Mouse (Mus musculus): ENCODE measurements around the gene Spout1. TPM values are rescaled to one million over a fixed set of nuclear protein-coding genes. Genes with fewer than 3 reads are reported as not detected.

The Spout1 gene
- 34.8 and 35.5 TPM in 2 replicates for polyA plus RNA-seq (2016; fragmentation: Nextera tagmentation; extraction: Ambion mirVana)

- peak within 1 kb of the TSS; percentile 77 for H3K4me3 ChIP-seq
- H3K27me3 ChIP-seq (replicated peaks) = no peaks in the 10 kb centered on the region
- no peak within 1 kb of the TSS for H3K27ac ChIP-seq (ENCODE audit: poor library complexity, severe bottlenecking)
- peak within 1 kb of the TSS; percentile 81 for H3K9ac ChIP-seq
- peaks cover 10% of the 10 kb centered on the region for H3K4me1 ChIP-seq (replicated peaks)
- peak; percentile 96 for ATAC-seq (ENCODE audit: insufficient number of reproducible peaks, low FRiP score)
- H3K9me3 ChIP-seq (replicated peaks) = peaks cover 5% of the 10 kb centered on the region; the same call in 1 of the 2 replicates
- H3K36me3 ChIP-seq = peaks cover 43% of the 10 kb centered on the region
- peak within 1 kb of the TSS; percentile 83 for H3K4me2 ChIP-seq
- 3% methylated on average over 54 of the region's 54 CpGs for WGBS
Measured at GRCm38 (mm10) chr2:30177700-30178675, at the start of gene Spout1. TSS of gene Spout1 (minus strand) at chr2:30178459.

GRCm38 (mm10) chr2:30216293-30216692 lies 38.0 kb upstream of the Spout1 start:
- Histone ChIP-seq H3K27me3 (replicated peaks) (no peaks in the 10 kb centered on the region), H3K36me3 (no peaks in the 10 kb centered on the region), H3K27ac (ENCODE audit: poor library complexity, severe bottlenecking) (no peak overlapping the region), H3K4me2 (no peak overlapping the region), H3K4me3 (no peak overlapping the region), H3K9ac (no peak overlapping the region), H3K9me3 (replicated peaks) (peaks cover 6% of the 10 kb centered on the region; the same call in 1 of the 2 replicates), H3K4me1 (replicated peaks) (no peaks in the 10 kb centered on the region)
- WGBS = 89% methylated on average over 5 of the region's 5 CpGs
- no peak for ATAC-seq (ENCODE audit: insufficient number of reproducible peaks, low FRiP score)

GRCm38 (mm10) chr2:30215493-30215892 lies 37.2 kb upstream of the Spout1 start:
- Histone ChIP-seq H3K9me3 (replicated peaks) (peaks cover 6% of the 10 kb centered on the region; the same call in 1 of the 2 replicates), H3K27ac (ENCODE audit: poor library complexity, severe bottlenecking) (no peak overlapping the region), H3K9ac (no peak overlapping the region), H3K4me3 (no peak overlapping the region), H3K4me1 (replicated peaks) (no peaks in the 10 kb centered on the region), H3K27me3 (replicated peaks) (no peaks in the 10 kb centered on the region), H3K4me2 (no peak overlapping the region), H3K36me3 (no peaks in the 10 kb centered on the region)
- no peak for ATAC-seq (ENCODE audit: insufficient number of reproducible peaks, low FRiP score)
- WGBS = 73% methylated on average over 6 of the region's 6 CpGs

- Histone ChIP-seq H3K27me3 (replicated peaks) (no peaks in the 10 kb centered on the region), H3K36me3 (no peaks in the 10 kb centered on the region), H3K4me2 (no peak overlapping the region), H3K9ac (no peak overlapping the region), H3K9me3 (replicated peaks) (peaks cover 6% of the 10 kb centered on the region; the same call in 1 of the 2 replicates), H3K4me3 (no peak overlapping the region), H3K4me1 (replicated peaks) (no peaks in the 10 kb centered on the region), H3K27ac (ENCODE audit: poor library complexity, severe bottlenecking) (peak overlapping the region; percentile 8; the same call in 1 of the 2 replicates)
- WGBS = 68% methylated on average over 3 of the region's 3 CpGs
- no peak for ATAC-seq (ENCODE audit: insufficient number of reproducible peaks, low FRiP score)
Measured at GRCm38 (mm10) chr2:30214745-30215144, 36.5 kb upstream of the Spout1 start.

- Histone ChIP-seq H3K27me3 (replicated peaks) (no peaks in the 10 kb centered on the region), H3K4me3 (no peak overlapping the region), H3K4me2 (no peak overlapping the region), H3K9me3 (replicated peaks) (peaks cover 2% of the 10 kb centered on the region; the same call in 1 of the 2 replicates), H3K27ac (ENCODE audit: poor library complexity, severe bottlenecking) (no peak overlapping the region), H3K36me3 (no peaks in the 10 kb centered on the region), H3K9ac (no peak overlapping the region), H3K4me1 (replicated peaks) (no peaks in the 10 kb centered on the region)
- ATAC-seq (ENCODE audit: insufficient number of reproducible peaks, low FRiP score) = no peak
- 75% methylated on average over 1 of the region's 1 CpGs for WGBS
Measured at GRCm38 (mm10) chr2:30212951-30213350, 34.7 kb upstream of the Spout1 start.

GRCm38 (mm10) chr2:30212169-30212545 lies 33.9 kb upstream of the Spout1 start:
- H3K4me3 ChIP-seq = no peak overlapping the region
- no peak for ATAC-seq (ENCODE audit: insufficient number of reproducible peaks, low FRiP score)
- H3K9me3 ChIP-seq (replicated peaks) = no peaks in the 10 kb centered on the region
- 65% methylated on average over 4 of the region's 4 CpGs for WGBS
- H3K27ac ChIP-seq (ENCODE audit: poor library complexity, severe bottlenecking) = no peak overlapping the region
- H3K9ac ChIP-seq = no peak overlapping the region
- H3K4me2 ChIP-seq = no peak overlapping the region
- H3K36me3 ChIP-seq = no peaks in the 10 kb centered on the region
- H3K4me1 ChIP-seq (replicated peaks) = no peaks in the 10 kb centered on the region
- no peaks in the 10 kb centered on the region for H3K27me3 ChIP-seq (replicated peaks)

GRCm38 (mm10) chr2:30211408-30212168 lies 33.3 kb upstream of the Spout1 start:
- no peaks in the 10 kb centered on the region for H3K9me3 ChIP-seq (replicated peaks)
- no peak for ATAC-seq (ENCODE audit: insufficient number of reproducible peaks, low FRiP score)
- WGBS = 70% methylated on average over 6 of the region's 6 CpGs

GRCm38 (mm10) chr2:30207886-30208285 lies 29.6 kb upstream of the Spout1 start:
- Histone ChIP-seq H3K27ac (ENCODE audit: poor library complexity, severe bottlenecking) (no peak overlapping the region), H3K27me3 (replicated peaks) (no peaks in the 10 kb centered on the region), H3K4me3 (no peak overlapping the region), H3K4me2 (no peak overlapping the region), H3K9ac (no peak overlapping the region), H3K4me1 (replicated peaks) (peaks cover 13% of the 10 kb centered on the region), H3K36me3 (no peaks in the 10 kb centered on the region), H3K9me3 (replicated peaks) (no peaks in the 10 kb centered on the region)
- no peak for ATAC-seq (ENCODE audit: insufficient number of reproducible peaks, low FRiP score)
- 54% methylated on average over 5 of the region's 5 CpGs for WGBS

More at GRCm38 (mm10) chr2:30211408-30212168, 33.3 kb upstream of the Spout1 start:
- Histone ChIP-seq H3K27ac (ENCODE audit: poor library complexity, severe bottlenecking) (no peak overlapping the region), H3K27me3 (replicated peaks) (no peaks in the 10 kb centered on the region), H3K9ac (no peak overlapping the region), H3K4me3 (no peak overlapping the region), H3K4me1 (replicated peaks) (peaks cover 2% of the 10 kb centered on the region), H3K36me3 (no peaks in the 10 kb centered on the region), H3K4me2 (no peak overlapping the region)

GRCm38 (mm10) chr2:30207401-30207800 lies 29.1 kb upstream of the Spout1 start:
- Histone ChIP-seq H3K9me3 (replicated peaks) (no peaks in the 10 kb centered on the region), H3K4me1 (replicated peaks) (peaks cover 13% of the 10 kb centered on the region), H3K4me2 (no peak overlapping the region), H3K27me3 (replicated peaks) (no peaks in the 10 kb centered on the region), H3K27ac (ENCODE audit: poor library complexity, severe bottlenecking) (no peak overlapping the region), H3K4me3 (no peak overlapping the region), H3K9ac (no peak overlapping the region), H3K36me3 (no peaks in the 10 kb centered on the region)
- WGBS = 72% methylated on average over 4 of the region's 4 CpGs
- no peak for ATAC-seq (ENCODE audit: insufficient number of reproducible peaks, low FRiP score)

- Histone ChIP-seq H3K27ac (ENCODE audit: poor library complexity, severe bottlenecking) (peak within 1 kb of the TSS; percentile 79), H3K27me3 (replicated peaks) (no peaks in the 10 kb centered on the region), H3K4me2 (peak within 1 kb of the TSS; percentile 88), H3K4me3 (peak within 1 kb of the TSS; percentile 80), H3K9me3 (replicated peaks) (no peaks in the 10 kb centered on the region), H3K9ac (peak within 1 kb of the TSS; percentile 83), H3K4me1 (replicated peaks) (peaks cover 16% of the 10 kb centered on the region), H3K36me3 (no peaks in the 10 kb centered on the region)
- WGBS = under 1% methylated on average over 44 of the region's 44 CpGs
- peak; percentile 94 for ATAC-seq (ENCODE audit: insufficient number of reproducible peaks, low FRiP score)
Measured at GRCm38 (mm10) chr2:30205629-30206357, 27.5 kb upstream of the Spout1 start, which contains the start of gene Kyat1. TSS of gene Kyat1 (minus strand) at chr2:30205847.

Data from heart, embryonic 12.5 days (tissue).